Mouse (Mus musculus): Measurements from ENCODE around the gene Hs2st1. TPM values are rescaled to one million over a fixed set of nuclear protein-coding genes. Genes with fewer than 3 reads are reported as not detected.

Gene Hs2st1
- 10 to 100 TPM in 1 of 2 experiments, 1 to 10 TPM in 1; 1.8 to 10.1 TPM for polyA plus RNA-seq (2012; fragmentation: generic; extraction: Trizol)

GRCm38 (mm10) chr3:144570047-144570815 is at the start of gene Hs2st1, which contains the start of gene Selenof:
Gene Hs2st1 (minus strand): TSS chr3:144570181.
Gene Selenof (plus strand): TSS chr3:144570304.

Other genes with a start within 250 kb of the Hs2st1 start
- gene Selenof, start 123 bp upstream of the Hs2st1 start, polyA plus RNA-seq (2012; fragmentation: generic; extraction: Trizol): 100 to 1,000 TPM in 1 of 2 experiments, 10 to 100 TPM in 1; 30.3 to 189 TPM
- gene Sh3glb1, start 150.2 kb upstream of the Hs2st1 start, polyA plus RNA-seq (2012; fragmentation: generic; extraction: Trizol): 10 to 100 TPM; 17.5 to 32.9 TPM
- under 1 TPM in 1 of 2 experiments, not detected in 1; 0.17 TPM for gene Clca3a1, start 190.8 kb upstream of the Hs2st1 start, polyA plus RNA-seq (2012; fragmentation: generic; extraction: Trizol)
- under 1 TPM in 1 of 2 experiments, not detected in 1; 0.61 TPM for gene Clca3a2, start 249.3 kb upstream of the Hs2st1 start, polyA plus RNA-seq (2012; fragmentation: generic; extraction: Trizol)